Mouse (Mus musculus): ENCODE measurements around the gene Abca15. TPM values are rescaled to one million over a fixed set of nuclear protein-coding genes. Genes with fewer than 3 reads are reported as not detected.

The Abca15 gene
- total and polyA plus RNA-seq, 3 experiments: not detected

DNA sequence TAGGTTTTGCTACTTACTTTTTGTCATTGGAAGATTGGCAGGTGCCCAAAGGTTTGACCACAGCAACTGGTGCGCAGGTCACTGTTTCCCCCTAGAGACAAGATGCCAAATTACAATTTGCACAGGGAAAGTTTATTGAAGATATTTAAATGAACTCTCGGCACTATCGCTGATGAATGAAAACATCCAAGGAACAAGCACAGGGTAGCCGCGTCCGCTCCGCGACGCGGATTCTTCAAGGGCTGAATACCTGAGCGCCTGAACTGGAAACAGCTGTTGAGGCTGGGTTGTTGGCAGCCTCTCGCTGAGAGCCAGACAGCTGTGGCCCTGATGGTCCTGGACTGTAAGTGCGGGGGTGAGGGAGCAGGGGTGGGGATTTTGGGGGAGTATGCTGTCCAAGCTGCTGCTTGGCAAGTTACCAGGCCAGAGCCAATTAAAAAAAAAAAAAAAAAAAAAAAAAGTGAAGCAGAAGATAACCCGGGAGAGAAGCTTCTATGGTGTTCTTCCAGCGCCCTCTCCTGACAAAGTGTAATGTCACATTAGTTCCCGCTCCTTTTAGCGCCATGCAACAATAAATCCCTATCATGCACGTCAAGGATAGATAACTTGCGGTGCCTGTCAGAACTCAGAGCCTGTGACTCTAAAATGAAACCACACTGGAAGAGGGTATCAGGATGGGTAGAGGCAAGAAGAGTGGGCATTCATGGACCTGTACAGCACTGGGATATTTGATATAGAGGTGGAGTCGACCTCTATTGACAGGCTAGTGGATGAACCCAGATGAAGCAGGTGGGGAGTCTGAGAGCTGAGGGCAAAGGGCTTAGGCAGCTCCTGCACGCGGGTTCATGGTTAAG is 1.0 kb upstream of the Abca15 start:
- DNase-seq (ENCODE audit: extremely low read depth): peak; percentile 26
- H3K4me2 ChIP-seq (ENCODE audit: insufficient read depth, low read depth, poor library complexity, severe bottlenecking): peak overlapping the region; percentile 39

DNA sequence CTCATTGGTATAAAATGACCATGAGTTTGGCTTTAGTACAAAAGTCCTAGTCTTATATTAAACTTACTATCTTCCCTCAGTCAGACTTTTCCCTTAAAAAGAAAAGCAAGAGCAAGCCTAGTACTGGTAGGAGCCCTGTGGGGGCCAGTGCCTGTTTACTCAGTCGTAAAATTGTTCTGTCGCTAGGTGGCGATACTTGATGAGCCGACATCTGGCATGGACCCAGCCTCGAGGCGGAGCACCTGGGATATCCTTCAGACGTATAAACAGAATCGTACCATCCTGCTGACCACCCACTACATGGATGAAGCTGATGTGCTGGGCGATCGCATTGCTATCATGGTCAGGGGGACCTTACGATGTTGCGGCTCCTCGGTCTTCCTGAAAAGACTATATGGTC is 32.7 kb downstream of the Abca15 start:
- Histone ChIP-seq H3K4me3 (replicated peaks in 1 of 3; ENCODE audit: low read depth in 2 of 3, low read length in 2 of 3, poor library complexity in 1 of 3) (no peak overlapping the region), H3K4me1 (ENCODE audit: control insufficient read depth in 1 of 2, insufficient read depth in 2 of 2) (peaks cover 0 to 2% of the 10 kb centered on the region in 2 experiments; a peak in 1 of 4 replicates)
- dilution Hi-C loops (cut with MboI; ENCODE audit: extremely low pct_ligation_motif_present, extremely low pct_unique_long_range_greater_than_20kb, low sequenced_read_pairs): no loop called here

More for the DNA sequence above, 1.0 kb upstream of the Abca15 start:
- no peak overlapping the region for H3K27ac ChIP-seq (ENCODE audit: insufficient read depth, low read depth)
- dilution Hi-C loops (cut with MboI; ENCODE audit: extremely low pct_ligation_motif_present, extremely low pct_unique_long_range_greater_than_20kb, low sequenced_read_pairs) (no loop called here), in situ Hi-C loops (cut with MboI; ENCODE audit: low pct_ligation_motif_present, low pct_unique_long_range_greater_than_20kb, low sequenced_read_pairs) (loop anchor here (10.0 kb wide), 1 partner anchor 203 kb away; no protein-coding TSS in a partner anchor)
- no peaks in the 10 kb centered on the region for H3K4me1 ChIP-seq (ENCODE audit: control insufficient read depth in 1 of 2, insufficient read depth in 2 of 2)
- no peak overlapping the region for H3K4me3 ChIP-seq (replicated peaks in 1 of 3; ENCODE audit: low read depth in 2 of 3, low read length in 2 of 3, poor library complexity in 1 of 3)
- H3K79me2 ChIP-seq (replicated peaks; ENCODE audit: control insufficient read depth, extremely low read depth, insufficient read depth, poor library complexity, severe bottlenecking): no peaks in the 10 kb centered on the region
- no peak overlapping the region for H3K9ac ChIP-seq (ENCODE audit: insufficient read depth, low read depth)
- H3K36me3 ChIP-seq (replicated peaks in 1 of 2; ENCODE audit: control insufficient read depth in 1 of 2, insufficient read depth in 1 of 2, low read length in 1 of 2): no peaks in the 10 kb centered on the region
- TF ChIP-seq RCOR1 (conservative IDR thresholded peaks at IDR 0.05; ENCODE audit: low read depth, low read length): no peak
- TF ChIP-seq KAT2A (IDR thresholded peaks at IDR 0.05; ENCODE audit: insufficient replicate concordance, low read length): no peak
- TF ChIP-seq RAD21 (IDR thresholded peaks at IDR 0.05; ENCODE audit: low read depth, low read length): peak; percentile 50
- TF ChIP-seq MEF2A (IDR thresholded peaks at IDR 0.05; ENCODE audit: borderline replicate concordance, low read depth, low read length): no peak
- no peak for TF ChIP-seq SIN3A (IDR thresholded peaks at IDR 0.05; ENCODE audit: low read length)
- TF ChIP-seq CTCF (conservative IDR thresholded peaks at IDR 0.05 in 1 of 2, IDR thresholded peaks at IDR 0.05 in 1 of 2; ENCODE audit: low read depth in 2 of 2, low read length in 2 of 2): peak in 1 of 2 experiments; percentile 59; a peak in 2 of 4 replicates
- TF ChIP-seq MAFK (IDR thresholded peaks at IDR 0.05; ENCODE audit: insufficient replicate concordance, low read length): no peak
- TF ChIP-seq E2F4 (IDR thresholded peaks at IDR 0.05; ENCODE audit: insufficient replicate concordance, low read depth, low read length): no peak
- no peak for TF ChIP-seq JUND (conservative IDR thresholded peaks at IDR 0.05; ENCODE audit: low read depth, low read length)
- TF ChIP-seq SMC3 (IDR thresholded peaks at IDR 0.05; ENCODE audit: low read depth, low read length): peak; percentile 39
- TF ChIP-seq USF2 (conservative IDR thresholded peaks at IDR 0.05; ENCODE audit: low read depth, low read length): no peak
- TF ChIP-seq ELF1 (IDR thresholded peaks at IDR 0.05; ENCODE audit: low read depth, low read length): no peak
- TF ChIP-seq ZC3H11A (IDR thresholded peaks at IDR 0.05; ENCODE audit: low read depth, low read length): no peak
- TF ChIP-seq MAZ (IDR thresholded peaks at IDR 0.05; ENCODE audit: low read depth, low read length): no peak
- no peak for TF ChIP-seq POLR2A (IDR thresholded peaks at IDR 0.05; ENCODE audit: low read depth, low read length)
- TF ChIP-seq MAX (IDR thresholded peaks at IDR 0.05; ENCODE audit: low read length): no peak
- no peak for TF ChIP-seq NRF1 (IDR thresholded peaks at IDR 0.05; ENCODE audit: low read depth, low read length)
- no peak for TF ChIP-seq CHD1 (IDR thresholded peaks at IDR 0.05; ENCODE audit: low read depth, low read length)
- no peak for TF ChIP-seq IRF4 (IDR thresholded peaks at IDR 0.05; ENCODE audit: low read depth, low read length)
- TF ChIP-seq EP300 (IDR thresholded peaks at IDR 0.05; ENCODE audit: low read length): no peak
- TF ChIP-seq ETS1 (conservative IDR thresholded peaks at IDR 0.05; ENCODE audit: low read depth, low read length): no peak
- TF ChIP-seq TBP (conservative IDR thresholded peaks at IDR 0.05; ENCODE audit: low read depth, low read length): no peak
- TF ChIP-seq USF1 (IDR thresholded peaks at IDR 0.05; ENCODE audit: low read depth, low read length): no peak
- TF ChIP-seq ZKSCAN1 (IDR thresholded peaks at IDR 0.05; ENCODE audit: borderline replicate concordance, low read depth, low read length): no peak
- TF ChIP-seq ZMIZ1 (IDR thresholded peaks at IDR 0.05; ENCODE audit: low read depth, low read length): no peak
- no peak for TF ChIP-seq CHD2 (IDR thresholded peaks at IDR 0.05; ENCODE audit: low read length)
- TF ChIP-seq MXI1 (IDR thresholded peaks at IDR 0.05; ENCODE audit: low read depth, low read length): no peak
- TF ChIP-seq BHLHE40 (IDR thresholded peaks at IDR 0.05; ENCODE audit: low read depth, low read length): no peak
- TF ChIP-seq UBTF (IDR thresholded peaks at IDR 0.05; ENCODE audit: low read depth, low read length): no peak
- peak; percentile 89 for TF ChIP-seq ZNF384 (IDR thresholded peaks at IDR 0.05; ENCODE audit: low read depth, low read length)
- TF ChIP-seq NELFE (IDR thresholded peaks at IDR 0.05; ENCODE audit: low read depth, low read length): no peak
- no peak for TF ChIP-seq JUN (IDR thresholded peaks at IDR 0.05; ENCODE audit: insufficient read depth, low read depth, low read length)
- no peak for TF ChIP-seq HCFC1 (IDR thresholded peaks at IDR 0.05; ENCODE audit: low read depth, low read length)
- TF ChIP-seq POLR2AphosphoS2 (IDR thresholded peaks at IDR 0.05; ENCODE audit: low read depth, low read length): no peak
- H3K27me3 ChIP-seq (replicated peaks): peaks cover 6% of the 10 kb centered on the region
- no peaks in the 10 kb centered on the region for H3K9me3 ChIP-seq (replicated peaks; ENCODE audit: low read length)

More for the DNA sequence above, 32.7 kb downstream of the Abca15 start:
- Histone ChIP-seq H3K27ac (ENCODE audit: insufficient read depth, low read depth) (no peak overlapping the region), H3K9ac (ENCODE audit: insufficient read depth, low read depth) (no peak overlapping the region), H3K36me3 (replicated peaks in 1 of 2; ENCODE audit: control insufficient read depth in 1 of 2, insufficient read depth in 1 of 2, low read length in 1 of 2) (no peaks in the 10 kb centered on the region), H3K27me3 (replicated peaks) (peaks cover 5% of the 10 kb centered on the region), H3K9me3 (replicated peaks; ENCODE audit: low read length) (no peaks in the 10 kb centered on the region), H3K4me2 (ENCODE audit: insufficient read depth, low read depth, poor library complexity, severe bottlenecking) (no peak overlapping the region), H3K79me2 (replicated peaks; ENCODE audit: control insufficient read depth, extremely low read depth, insufficient read depth, poor library complexity, severe bottlenecking) (no peaks in the 10 kb centered on the region)
- TF ChIP-seq E2F4 (IDR thresholded peaks at IDR 0.05; ENCODE audit: insufficient replicate concordance, low read depth, low read length): no peak
- peak; percentile 36 to 70 for TF ChIP-seq CTCF (conservative IDR thresholded peaks at IDR 0.05 in 1 of 2, IDR thresholded peaks at IDR 0.05 in 1 of 2; ENCODE audit: low read depth in 2 of 2, low read length in 2 of 2)
- TF ChIP-seq RAD21 (IDR thresholded peaks at IDR 0.05; ENCODE audit: low read depth, low read length): peak; percentile 49
- no peak for TF ChIP-seq SIN3A (IDR thresholded peaks at IDR 0.05; ENCODE audit: low read length)
- peak; percentile 41 for TF ChIP-seq SMC3 (IDR thresholded peaks at IDR 0.05; ENCODE audit: low read depth, low read length)
- no peak for TF ChIP-seq GABPA (IDR thresholded peaks at IDR 0.05; ENCODE audit: insufficient replicate concordance, low read depth, low read length)
- in situ Hi-C loops (cut with MboI; ENCODE audit: low pct_ligation_motif_present, low pct_unique_long_range_greater_than_20kb, low sequenced_read_pairs): no loop called here
- DNase-seq (ENCODE audit: extremely low read depth): peak; percentile 58

Measured in CH12.LX (cell line).